Mouse (Mus musculus): ENCODE measurements around the gene Marf1.
"Not testable (repeated sequence)": the region's sequence is repeated elsewhere in the genome, so short reads cannot be mapped to it uniquely, and the experiment has no call there.

The Marf1 gene

DNA sequence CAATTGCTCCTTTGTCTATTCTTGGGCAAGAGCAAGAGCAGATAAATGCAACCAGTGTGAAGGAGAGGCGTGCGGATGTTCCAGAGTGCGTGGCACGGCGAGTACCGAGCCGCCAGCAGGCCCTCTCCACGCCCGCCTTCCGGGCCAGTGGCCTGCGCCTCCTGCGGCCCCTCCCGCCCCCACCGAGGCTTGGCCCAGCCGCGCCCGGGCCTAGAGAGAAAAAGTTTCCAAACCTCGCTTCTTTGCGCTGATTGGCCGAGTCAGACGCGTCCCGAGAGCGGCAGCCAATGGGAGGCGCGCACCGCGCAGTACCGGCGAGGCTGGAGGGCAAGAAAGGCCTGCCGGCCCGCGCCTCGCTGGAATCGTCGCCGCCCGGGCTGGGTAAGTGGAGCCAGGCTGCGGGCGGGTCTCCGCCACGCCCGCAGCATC, at the start of gene Marf1, which contains the start of gene Nde1:
TSS of gene Marf1 (minus strand) at position 364 of the 429 bp plus-strand sequence.
TSS of gene Nde1 (plus strand) at position 288 of the 429 bp plus-strand sequence.
- in situ Hi-C loops (cut with MseI, MboI), result no loop called here

- in situ Hi-C loops (cut with MseI, MboI), result no loop called here
These were observed 35.6 kb upstream of the Marf1 start for GRCm38 (mm10) chr16:14198798-14199197.

DNA sequence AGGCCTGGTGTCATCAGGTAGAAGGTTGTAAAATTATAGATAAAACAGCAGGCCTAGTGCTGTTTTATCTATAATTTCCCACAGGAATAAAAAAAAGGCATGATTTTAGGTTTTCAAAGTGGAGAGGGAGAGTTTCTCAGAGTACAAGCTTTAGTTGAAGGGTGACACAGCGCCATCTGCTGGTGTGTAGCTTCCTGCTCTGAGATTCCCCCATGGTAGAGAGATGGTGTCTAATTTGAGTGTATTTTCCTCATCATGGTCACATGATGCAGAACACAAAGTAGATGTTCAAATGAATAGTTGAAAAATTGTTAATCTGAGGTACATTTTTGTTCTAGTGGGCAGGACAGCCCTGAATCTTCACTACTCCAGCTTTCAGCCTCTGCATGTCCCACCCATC, 32.3 kb upstream of the Marf1 start:
- in situ Hi-C loops (cut with MseI, MboI), result no loop called here

- in situ Hi-C loops (cut with MseI, MboI), result no loop called here
These were observed 31.2 kb upstream of the Marf1 start for GRCm38 (mm10) chr16:14194164-14194950.

GRCm38 (mm10) chr16:14185516-14185915, 22.4 kb upstream of the Marf1 start:
- in situ Hi-C loops (cut with MseI, MboI), result no loop called here

DNA sequence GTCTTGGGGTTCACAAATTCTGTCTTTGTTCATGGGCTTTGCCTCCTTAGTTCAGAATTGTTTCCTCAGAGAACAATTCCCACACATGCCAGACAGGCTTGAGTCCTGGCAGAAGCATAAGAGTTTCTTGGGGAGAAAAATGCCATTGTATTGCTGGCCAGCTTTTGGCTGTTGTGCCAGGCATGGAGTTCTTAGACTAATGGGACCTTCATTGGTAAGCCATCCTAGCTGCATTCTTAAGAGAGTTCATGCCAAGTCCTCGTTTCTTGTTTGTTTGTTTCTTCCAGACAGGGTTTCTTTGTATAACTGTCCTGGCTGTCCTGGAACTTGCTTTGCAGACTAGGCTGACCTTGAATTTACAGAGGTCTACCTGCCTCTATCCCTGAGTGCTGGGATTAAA, 20.7 kb upstream of the Marf1 start:
- in situ Hi-C loops (cut with MseI, MboI), result no loop called here

- in situ Hi-C loops (cut with MseI, MboI), result no loop called here
These were observed 19.2 kb upstream of the Marf1 start for GRCm38 (mm10) chr16:14182360-14182759.

GRCm38 (mm10) chr16:14180163-14180733, 17.1 kb upstream of the Marf1 start:
- in situ Hi-C loops (cut with MseI, MboI), result no loop called here

DNA sequence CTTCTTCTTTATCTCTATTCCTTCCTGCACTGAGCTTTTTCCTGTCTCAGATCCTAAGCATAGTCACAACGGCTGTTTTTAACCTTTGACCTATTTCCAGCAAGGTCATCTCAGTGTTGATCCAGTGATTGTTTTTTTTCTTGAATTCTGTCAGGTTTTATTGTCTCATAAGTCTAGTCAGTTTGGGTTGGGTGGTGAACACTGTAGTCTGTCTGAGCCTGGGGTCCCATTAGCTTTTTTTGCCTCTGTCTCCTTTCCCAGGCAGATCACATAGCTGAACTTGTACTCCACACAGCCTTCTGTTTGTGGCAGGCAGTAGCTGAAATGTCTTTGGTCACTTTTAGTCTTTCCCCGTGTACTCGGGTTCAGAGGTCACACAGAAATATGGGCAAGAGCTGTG, 14.9 kb upstream of the Marf1 start:
- in situ Hi-C loops (cut with MseI, MboI), result no loop called here

DNA sequence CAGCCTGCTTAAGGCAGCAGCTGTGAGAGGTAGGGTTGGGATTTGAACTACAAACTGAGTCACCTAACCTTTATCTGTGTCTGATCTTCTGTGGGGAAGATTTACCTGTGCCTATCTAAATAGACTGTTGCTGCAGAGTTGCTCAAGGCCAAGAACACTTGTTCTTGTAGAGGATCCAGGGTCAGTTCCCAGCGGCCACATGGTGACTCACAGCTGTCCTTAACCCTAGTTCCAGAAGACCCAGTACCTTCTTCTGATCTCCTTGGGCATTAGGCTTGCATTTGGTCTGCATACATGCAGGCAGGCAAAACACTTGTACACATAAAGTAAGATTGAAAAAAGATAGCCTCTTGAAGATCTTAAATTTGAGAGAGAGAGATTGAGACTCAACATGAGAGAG, 6.6 kb upstream of the Marf1 start:
- in situ Hi-C loops (cut with MseI, MboI), result no loop called here

DNA sequence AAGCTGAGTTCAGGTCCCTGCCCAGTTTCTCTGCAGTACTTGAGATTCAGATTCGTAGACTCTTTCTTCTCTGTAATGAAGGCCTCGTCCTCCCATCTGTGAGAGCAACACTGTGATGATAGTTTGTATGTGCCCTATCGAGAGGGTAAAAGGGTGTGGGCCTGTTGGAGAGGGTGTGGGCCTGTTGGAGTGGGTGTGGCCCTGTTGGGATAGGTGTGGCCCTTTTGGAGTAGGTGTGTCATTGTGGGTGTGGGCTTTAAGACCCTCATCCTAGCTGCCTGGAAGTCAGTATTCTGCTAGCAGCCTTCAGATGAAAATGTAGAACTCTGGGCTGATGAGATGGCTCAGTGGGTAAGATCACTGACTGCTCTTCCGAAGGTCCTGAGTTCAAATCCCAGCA, 3.3 kb upstream of the Marf1 start:
- in situ Hi-C loops (cut with MseI, MboI), result no loop called here

DNA sequence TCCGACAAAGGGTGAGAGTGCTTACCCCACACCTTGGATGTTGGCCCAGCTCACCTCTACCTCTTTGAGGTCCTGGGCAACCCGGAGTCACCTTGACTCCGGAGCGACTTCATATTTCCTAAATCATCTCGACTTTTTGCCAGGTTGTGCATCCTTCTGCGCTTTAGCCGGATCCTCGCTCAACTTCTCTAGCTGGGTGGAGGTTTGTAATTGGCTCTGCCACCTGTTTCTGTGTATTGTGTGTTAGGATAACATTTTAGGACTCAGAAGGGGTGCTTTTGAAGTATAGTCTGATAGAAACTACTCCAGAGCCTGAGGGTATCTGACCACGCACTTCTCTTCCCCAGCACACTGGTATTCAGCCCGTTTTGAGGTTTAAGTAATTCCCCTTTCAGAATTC, 580 bp upstream of the Marf1 start:
- in situ Hi-C loops (cut with MseI, MboI), result no loop called here

DNA sequence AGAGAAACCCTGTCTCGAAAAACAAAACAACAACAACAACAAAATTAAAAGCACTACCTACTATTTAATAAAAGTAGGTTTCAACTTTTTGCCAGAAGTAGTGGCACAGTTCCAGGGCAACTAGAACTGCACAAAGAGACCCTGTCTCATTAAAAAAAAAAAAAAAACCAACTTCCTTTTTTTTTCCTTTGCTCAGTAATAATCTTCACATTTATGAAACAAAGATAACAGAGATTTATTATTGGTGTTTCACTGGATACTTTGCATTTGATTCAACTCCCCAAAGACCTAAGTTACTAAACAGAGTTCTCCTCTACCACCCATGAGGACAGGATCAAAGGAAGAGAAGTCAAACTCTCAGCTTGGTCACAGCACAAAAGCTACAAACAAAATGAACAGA, 2.2 kb downstream of the Marf1 start:
- in situ Hi-C loops (cut with MseI, MboI), result no loop called here

- in situ Hi-C loops (cut with MseI, MboI), result no loop called here
These were observed 3.4 kb downstream of the Marf1 start for GRCm38 (mm10) chr16:14159746-14160131.

GRCm38 (mm10) chr16:14158936-14159745, 4.0 kb downstream of the Marf1 start:
- in situ Hi-C loops (cut with MseI, MboI), result no loop called here

GRCm38 (mm10) chr16:14158536-14158935, 4.6 kb downstream of the Marf1 start:
- in situ Hi-C loops (cut with MseI, MboI), result no loop called here

DNA sequence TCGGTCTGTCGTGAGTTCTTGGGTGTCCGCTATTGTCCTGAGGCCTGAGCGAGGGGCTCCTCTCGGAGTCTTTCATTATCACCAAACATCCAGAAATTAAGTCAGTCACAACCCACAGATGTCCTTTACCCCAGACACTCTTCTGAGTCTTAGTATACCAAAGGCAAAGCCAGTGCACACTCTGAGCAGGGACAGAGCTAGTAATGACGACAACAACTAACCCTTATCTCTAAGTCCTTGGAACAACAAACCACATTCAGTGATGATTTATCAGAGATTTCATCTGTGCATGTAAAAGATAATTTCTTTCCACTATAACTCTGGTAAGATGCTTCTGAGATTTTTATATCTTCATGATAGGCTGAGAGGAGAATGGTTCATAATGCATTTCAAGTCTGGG, 6.8 kb downstream of the Marf1 start:
- in situ Hi-C loops (cut with MseI, MboI), result no loop called here

- in situ Hi-C loops (cut with MseI, MboI), result not testable (repeated sequence)
These were observed 7.5 kb downstream of the Marf1 start for GRCm38 (mm10) chr16:14155638-14156037.

DNA sequence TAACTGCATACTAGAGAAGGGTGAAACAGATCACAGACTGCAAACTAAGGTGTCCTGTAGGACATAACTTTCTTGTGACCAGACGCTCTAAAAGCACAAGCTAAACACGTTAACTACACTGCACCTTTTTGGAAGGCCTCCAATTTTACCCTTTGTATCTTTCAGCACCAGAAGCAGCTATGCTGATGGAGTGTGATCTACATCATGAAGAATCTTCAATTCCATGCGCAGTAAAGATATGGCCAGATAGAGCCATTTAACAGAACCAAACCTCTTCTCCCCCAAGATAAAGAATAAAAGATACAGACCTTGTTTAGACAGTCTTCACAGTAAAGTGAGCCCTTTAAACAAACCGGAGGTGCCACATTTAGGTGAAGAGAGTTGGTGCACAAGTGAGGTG, 11.4 kb downstream of the Marf1 start:
- in situ Hi-C loops (cut with MseI, MboI), result no loop called here

DNA sequence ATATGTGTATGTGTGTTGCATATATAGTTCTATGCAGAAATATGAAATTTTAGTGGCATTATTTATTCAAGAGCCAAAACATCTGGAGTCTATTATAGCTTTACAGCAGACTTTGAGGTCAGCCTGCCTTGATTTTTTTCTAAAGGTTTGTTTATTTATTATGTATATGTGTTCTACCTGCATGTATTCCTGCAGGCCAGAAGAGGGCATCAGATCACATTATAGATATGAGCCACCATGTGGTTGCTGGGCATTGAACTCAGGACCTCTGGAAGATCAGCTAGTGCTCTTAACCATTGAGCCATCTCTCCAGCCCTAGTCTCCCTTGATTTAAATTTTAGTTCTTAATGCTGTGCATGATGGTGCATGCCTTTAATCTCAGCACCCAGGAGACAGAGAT, 15.4 kb downstream of the Marf1 start:
- in situ Hi-C loops (cut with MseI, MboI), result no loop called here

- in situ Hi-C loops (cut with MseI, MboI), result no loop called here
These were observed 19.9 kb downstream of the Marf1 start for GRCm38 (mm10) chr16:14143298-14143697.

GRCm38 (mm10) chr16:14139106-14139505, 24.0 kb downstream of the Marf1 start:
- in situ Hi-C loops (cut with MseI, MboI), result no loop called here
